Mouse (Mus musculus): ENCODE data around the gene Tpsg1. TPM values are rescaled to one million over a fixed set of nuclear protein-coding genes. Genes with fewer than 3 reads are reported as not detected.
A peak's percentile ranks its signal among the peaks of the same experiment; 100 is the strongest.

Tpsg1 gene
- polyA plus RNA-seq, 1 experiment from 2014 or later, result not detected

DNA sequence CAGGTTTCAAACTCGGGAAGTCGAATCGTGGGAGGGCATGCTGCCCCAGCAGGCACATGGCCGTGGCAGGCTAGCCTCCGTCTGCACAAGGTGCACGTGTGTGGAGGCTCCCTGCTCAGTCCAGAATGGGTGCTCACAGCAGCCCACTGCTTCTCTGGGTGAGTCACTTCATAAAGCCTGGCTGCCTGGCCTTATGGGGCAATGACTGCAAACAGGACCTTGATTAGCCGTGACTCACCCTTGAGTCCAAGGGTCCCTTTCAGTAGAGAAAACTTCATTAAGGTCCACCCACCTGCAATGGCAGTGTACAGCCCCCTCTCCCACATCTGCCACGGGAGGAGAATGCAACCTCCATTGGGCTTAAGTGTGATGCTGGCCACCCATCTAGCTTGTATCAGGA lies 3.4 kb downstream of the Tpsg1 start:
- ATAC-seq (peak; percentile 94), DNase-seq (peak; percentile 40)
- no peaks in the 10 kb centered on the region for H3K36me3 ChIP-seq (replicated peaks; ENCODE audit: insufficient read depth, low read length)
- H3K27ac ChIP-seq (ENCODE audit: low read depth), result no peak overlapping the region
- H3K27me3 ChIP-seq (ENCODE audit: insufficient read depth, low read length), result no peaks in the 10 kb centered on the region
- no peak overlapping the region for H3K4me3 ChIP-seq (ENCODE audit: low read depth, low read length)
- peaks cover 6% of the 10 kb centered on the region; the same call in 1 of the 2 replicates for H3K4me1 ChIP-seq (ENCODE audit: insufficient read depth)
- no peak for TF ChIP-seq EP300 (IDR thresholded peaks at IDR 0.05; ENCODE audit: low read depth)
- TF ChIP-seq CTCF (IDR thresholded peaks at IDR 0.05; ENCODE audit: low read depth), result no peak
- H3K9me3 ChIP-seq (ENCODE audit: low read length), result no peaks in the 10 kb centered on the region
- 51% methylated on average over 8 of the region's 8 CpGs for WGBS (ENCODE audit: insufficient replicate concordance)
- no peak overlapping the region for H3K4me2 ChIP-seq (ENCODE audit: low read depth, low read length)
- no peak overlapping the region for H3K9ac ChIP-seq (replicated peaks)

DNA sequence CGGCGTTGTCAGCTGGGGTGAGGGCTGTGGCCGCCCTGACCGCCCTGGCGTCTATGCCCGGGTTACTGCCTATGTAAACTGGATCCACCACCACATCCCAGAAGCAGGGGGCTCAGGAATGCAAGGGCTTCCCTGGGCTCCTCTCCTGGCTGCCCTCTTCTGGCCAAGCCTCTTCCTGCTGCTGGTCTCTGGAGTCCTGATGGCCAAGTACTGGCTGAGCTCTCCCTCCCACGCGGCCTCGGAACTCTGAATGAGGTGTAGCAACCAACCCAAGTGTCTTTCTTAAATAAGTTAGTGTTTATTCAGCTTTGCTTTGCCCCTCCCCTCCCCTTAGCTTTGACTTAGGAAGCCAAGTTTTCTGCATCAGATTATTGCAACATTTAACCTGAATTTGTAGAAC lies 4.9 kb downstream of the Tpsg1 start:
- Histone ChIP-seq H3K27me3 (ENCODE audit: insufficient read depth, low read length) (no peaks in the 10 kb centered on the region), H3K9ac (replicated peaks) (no peak overlapping the region), H3K4me2 (ENCODE audit: low read depth, low read length) (no peak overlapping the region), H3K27ac (ENCODE audit: low read depth) (no peak overlapping the region), H3K4me3 (ENCODE audit: low read depth, low read length) (no peak overlapping the region), H3K9me3 (ENCODE audit: low read length) (no peaks in the 10 kb centered on the region), H3K4me1 (ENCODE audit: insufficient read depth) (peaks cover 6% of the 10 kb centered on the region; the same call in 1 of the 2 replicates), H3K36me3 (replicated peaks; ENCODE audit: insufficient read depth, low read length) (no peaks in the 10 kb centered on the region)
- WGBS (ENCODE audit: insufficient replicate concordance), result 49% methylated on average over 9 of the region's 9 CpGs
- DNase-seq (no peak), ATAC-seq (no peak)
- peak; percentile 24 for TF ChIP-seq CTCF (IDR thresholded peaks at IDR 0.05; ENCODE audit: low read depth)
- no peak for TF ChIP-seq EP300 (IDR thresholded peaks at IDR 0.05; ENCODE audit: low read depth)

DNA sequence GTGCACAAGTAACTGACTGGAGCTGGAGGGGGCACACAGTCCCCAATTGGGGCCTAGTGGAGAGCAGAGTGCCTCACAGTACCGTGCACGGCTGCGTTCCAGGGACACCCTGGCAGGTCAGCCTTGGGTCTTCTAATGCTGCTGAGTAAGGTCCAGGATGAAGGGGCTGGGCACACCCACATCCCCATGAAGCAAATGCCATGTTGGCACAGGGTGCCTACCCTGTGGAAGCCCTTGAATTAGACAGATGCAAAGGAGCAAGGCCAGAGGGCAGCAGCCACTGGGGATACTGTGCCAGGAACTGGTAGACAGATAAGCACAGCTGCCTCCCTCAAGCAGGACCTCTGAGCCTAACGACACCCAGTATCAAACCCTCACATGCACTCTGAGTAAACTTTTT lies 25.5 kb downstream of the Tpsg1 start:
- no peaks in the 10 kb centered on the region for H3K9me3 ChIP-seq (ENCODE audit: low read length)
- no peak overlapping the region for H3K9ac ChIP-seq (replicated peaks)
- H3K36me3 ChIP-seq (replicated peaks; ENCODE audit: insufficient read depth, low read length), result no peaks in the 10 kb centered on the region
- DNase-seq, result no peak
- no peak overlapping the region for H3K27ac ChIP-seq (ENCODE audit: low read depth)
- H3K27me3 ChIP-seq (ENCODE audit: insufficient read depth, low read length), result no peaks in the 10 kb centered on the region
- no peak for ATAC-seq
- H3K4me3 ChIP-seq (ENCODE audit: low read depth, low read length), result no peak overlapping the region
- TF ChIP-seq EP300 (IDR thresholded peaks at IDR 0.05; ENCODE audit: low read depth), result no peak
- TF ChIP-seq CTCF (IDR thresholded peaks at IDR 0.05; ENCODE audit: low read depth), result no peak
- WGBS (ENCODE audit: insufficient replicate concordance), result 76% methylated on average over 4 of the region's 4 CpGs
- no peak overlapping the region for H3K4me2 ChIP-seq (ENCODE audit: low read depth, low read length)
- no peaks in the 10 kb centered on the region for H3K4me1 ChIP-seq (ENCODE audit: insufficient read depth)

DNA sequence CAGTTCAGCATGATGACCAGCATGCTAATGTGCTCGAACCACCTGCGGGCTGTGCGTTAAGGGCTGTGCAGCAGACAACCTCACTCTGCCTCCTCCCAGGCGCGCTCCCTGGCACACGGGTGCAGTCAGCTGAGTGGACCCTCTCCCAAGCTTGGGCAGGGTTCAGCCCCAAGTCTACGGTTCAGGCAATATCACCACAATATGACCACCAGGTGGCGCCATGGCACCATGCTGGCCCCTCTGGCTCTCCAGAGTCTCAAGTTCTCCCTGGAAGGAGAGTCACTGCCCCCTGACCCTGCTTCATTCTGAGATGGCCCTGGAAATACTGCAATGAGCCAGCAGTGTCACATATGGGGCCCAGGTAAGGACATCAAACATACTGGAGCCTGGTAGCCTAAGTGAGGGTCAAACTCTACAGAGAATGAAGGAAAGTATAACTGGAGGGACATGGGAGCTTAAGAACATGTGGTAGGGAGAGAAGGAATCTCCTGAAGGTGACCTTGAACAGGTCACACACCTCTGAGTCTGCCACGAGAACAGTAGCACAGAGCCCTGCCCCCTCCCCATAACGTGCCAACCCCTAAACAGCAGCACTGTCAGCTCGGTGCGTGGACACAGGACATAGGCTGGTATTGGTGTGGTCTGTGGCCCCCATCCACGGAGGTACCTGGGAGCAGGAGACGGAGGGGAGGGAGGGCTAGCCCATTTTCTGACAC lies 28.9 kb downstream of the Tpsg1 start:
- Histone ChIP-seq H3K27me3 (ENCODE audit: insufficient read depth, low read length) (no peaks in the 10 kb centered on the region), H3K4me1 (ENCODE audit: insufficient read depth) (no peaks in the 10 kb centered on the region), H3K27ac (ENCODE audit: low read depth) (no peak overlapping the region), H3K4me2 (ENCODE audit: low read depth, low read length) (no peak overlapping the region), H3K4me3 (ENCODE audit: low read depth, low read length) (no peak overlapping the region), H3K9me3 (ENCODE audit: low read length) (no peaks in the 10 kb centered on the region), H3K36me3 (replicated peaks; ENCODE audit: insufficient read depth, low read length) (no peaks in the 10 kb centered on the region), H3K9ac (replicated peaks) (no peak overlapping the region)
- peak; percentile 97 for TF ChIP-seq CTCF (IDR thresholded peaks at IDR 0.05; ENCODE audit: low read depth)
- no peak for TF ChIP-seq EP300 (IDR thresholded peaks at IDR 0.05; ENCODE audit: low read depth)
- peak; percentile 47; the same call in 1 of the 2 replicates for ATAC-seq
- DNase-seq, result peak; percentile 84
- 34% methylated on average over 14 of the region's 14 CpGs for WGBS (ENCODE audit: insufficient replicate concordance)

GRCm38 (mm10) chr17:25398520-25398838 lies 29.4 kb downstream of the Tpsg1 start:
- no peak for TF ChIP-seq CTCF (IDR thresholded peaks at IDR 0.05; ENCODE audit: low read depth)
- no peak for TF ChIP-seq EP300 (IDR thresholded peaks at IDR 0.05; ENCODE audit: low read depth)
- Histone ChIP-seq H3K27me3 (ENCODE audit: insufficient read depth, low read length) (no peaks in the 10 kb centered on the region), H3K4me3 (ENCODE audit: low read depth, low read length) (no peak overlapping the region), H3K9me3 (ENCODE audit: low read length) (no peaks in the 10 kb centered on the region), H3K36me3 (replicated peaks; ENCODE audit: insufficient read depth, low read length) (no peaks in the 10 kb centered on the region), H3K4me2 (ENCODE audit: low read depth, low read length) (no peak overlapping the region), H3K9ac (replicated peaks) (no peak overlapping the region), H3K27ac (ENCODE audit: low read depth) (no peak overlapping the region), H3K4me1 (ENCODE audit: insufficient read depth) (no peaks in the 10 kb centered on the region)
- DNase-seq (no peak), ATAC-seq (no peak)
- 74% methylated on average over 13 of the region's 13 CpGs for WGBS (ENCODE audit: insufficient replicate concordance)

DNA sequence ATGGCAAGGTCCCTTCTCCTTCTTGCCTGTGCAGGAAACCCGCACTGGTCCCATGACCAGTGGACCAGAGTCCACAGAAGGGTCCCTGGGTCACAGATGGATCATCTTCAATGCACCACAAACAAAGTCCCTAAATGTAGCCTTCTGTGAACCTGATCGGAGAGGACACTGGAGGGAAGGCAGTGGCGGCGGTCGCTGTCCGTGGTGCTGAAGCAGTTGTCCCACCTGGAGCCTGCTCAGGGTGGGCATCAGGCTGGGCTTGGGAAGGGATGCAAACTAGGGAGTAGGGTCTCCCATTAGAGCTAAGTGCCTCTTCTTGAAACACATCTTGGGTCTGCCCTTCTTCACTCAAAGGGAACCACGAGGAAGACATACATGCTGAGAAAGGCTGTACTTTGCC lies 31.4 kb downstream of the Tpsg1 start:
- H3K4me1 ChIP-seq (ENCODE audit: insufficient read depth), result peaks cover 2% of the 10 kb centered on the region; the same call in 1 of the 2 replicates
- H3K36me3 ChIP-seq (replicated peaks; ENCODE audit: insufficient read depth, low read length), result no peaks in the 10 kb centered on the region
- H3K4me3 ChIP-seq (ENCODE audit: low read depth, low read length), result no peak overlapping the region
- DNase-seq (peak; percentile 58), ATAC-seq (no peak)
- no peaks in the 10 kb centered on the region for H3K27me3 ChIP-seq (ENCODE audit: insufficient read depth, low read length)
- 6% methylated on average over 7 of the region's 7 CpGs for WGBS (ENCODE audit: insufficient replicate concordance)
- H3K9ac ChIP-seq (replicated peaks), result no peak overlapping the region
- H3K27ac ChIP-seq (ENCODE audit: low read depth), result no peak overlapping the region
- no peaks in the 10 kb centered on the region for H3K9me3 ChIP-seq (ENCODE audit: low read length)
- TF ChIP-seq CTCF (IDR thresholded peaks at IDR 0.05; ENCODE audit: low read depth), result no peak
- no peak for TF ChIP-seq EP300 (IDR thresholded peaks at IDR 0.05; ENCODE audit: low read depth)
- H3K4me2 ChIP-seq (ENCODE audit: low read depth, low read length), result no peak overlapping the region

All from liver, postnatal 0 days (tissue).